Mouse (Mus musculus) cerebellum, adult 11 months (tissue): Measurements from ENCODE around the gene Krtap31-1.
"Not testable (repeated sequence)": the region's sequence is repeated elsewhere in the genome, so short reads cannot be mapped to it uniquely, and the experiment has no call there.

ENCODE experiments used
- DNase-seq: peaks from one replicate; pipeline ENCODE4 v3.0.0; 2022

The Krtap31-1 gene

DNA sequence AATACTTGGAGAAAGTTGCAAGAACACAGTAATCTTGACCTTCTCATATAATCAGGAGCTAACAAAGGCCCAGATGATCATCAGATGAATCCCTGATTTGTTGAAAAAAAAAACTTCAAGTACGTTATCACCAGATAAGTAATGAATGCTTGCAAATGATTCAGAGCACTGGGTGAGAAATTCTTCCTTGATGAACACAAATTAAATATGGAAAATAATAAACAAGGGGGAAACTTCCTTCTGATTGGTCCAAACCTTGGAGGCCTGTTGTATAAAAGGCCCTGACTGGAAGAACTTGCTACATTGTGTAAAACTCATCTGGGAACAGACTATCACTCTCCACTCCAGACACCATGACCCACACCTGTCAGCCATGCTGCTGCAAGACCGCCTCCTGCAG lies at the start of gene Krtap31-1:
TSS of gene Krtap31-1 (plus strand) at position 301 of the 400 bp plus-strand sequence.
- DNase-seq: no peak

GRCm38 (mm10) chr11:99858761-99859160 lies 49.0 kb upstream of the Krtap31-1 start:
- DNase-seq: no peak

- not testable (repeated sequence) for DNase-seq
Measured at GRCm38 (mm10) chr11:99864176-99864575, 43.5 kb upstream of the Krtap31-1 start, which contains the start of gene Gm11559. TSS of gene Gm11559 (plus strand) at chr11:99864476.

- DNase-seq: not testable (repeated sequence)
Measured at GRCm38 (mm10) chr11:99873089-99873488, 34.6 kb upstream of the Krtap31-1 start, which contains the start of gene Krtap9-1. TSS of gene Krtap9-1 (plus strand) at chr11:99873389.

DNA sequence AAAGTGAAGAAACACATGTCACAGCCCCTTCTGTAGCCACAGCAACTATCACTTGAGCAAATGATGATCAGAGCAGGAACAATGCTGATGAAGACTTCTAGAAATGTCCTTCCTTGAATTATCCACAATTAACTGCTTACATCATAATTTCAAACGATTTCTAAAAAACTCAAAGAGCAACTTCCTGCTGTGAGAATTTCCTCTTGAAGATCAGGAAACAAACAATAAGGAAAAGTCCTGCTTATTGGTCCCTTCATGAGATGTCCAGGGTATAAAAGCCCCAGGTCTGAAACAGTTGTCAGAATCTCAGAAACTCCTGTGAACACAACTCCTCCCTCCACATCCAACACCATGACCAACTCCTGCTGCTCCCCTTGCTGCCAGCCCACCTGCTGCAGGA lies 28.8 kb upstream of the Krtap31-1 start, which contains the start of gene Gm11567:
TSS of gene Gm11567 (plus strand) at position 301 of the 400 bp plus-strand sequence.
- not testable (repeated sequence) for DNase-seq

GRCm38 (mm10) chr11:99914451-99914850 lies 6.7 kb downstream of the Krtap31-1 start, which contains the start of gene Gm11565:
TSS of gene Gm11565 (plus strand) at chr11:99914751.
- no peak for DNase-seq

- no peak for DNase-seq
Measured at GRCm38 (mm10) chr11:99935991-99936390, 28.3 kb downstream of the Krtap31-1 start, which contains the start of gene Krtap31-2. TSS of gene Krtap31-2 (plus strand) at chr11:99936291.

DNA sequence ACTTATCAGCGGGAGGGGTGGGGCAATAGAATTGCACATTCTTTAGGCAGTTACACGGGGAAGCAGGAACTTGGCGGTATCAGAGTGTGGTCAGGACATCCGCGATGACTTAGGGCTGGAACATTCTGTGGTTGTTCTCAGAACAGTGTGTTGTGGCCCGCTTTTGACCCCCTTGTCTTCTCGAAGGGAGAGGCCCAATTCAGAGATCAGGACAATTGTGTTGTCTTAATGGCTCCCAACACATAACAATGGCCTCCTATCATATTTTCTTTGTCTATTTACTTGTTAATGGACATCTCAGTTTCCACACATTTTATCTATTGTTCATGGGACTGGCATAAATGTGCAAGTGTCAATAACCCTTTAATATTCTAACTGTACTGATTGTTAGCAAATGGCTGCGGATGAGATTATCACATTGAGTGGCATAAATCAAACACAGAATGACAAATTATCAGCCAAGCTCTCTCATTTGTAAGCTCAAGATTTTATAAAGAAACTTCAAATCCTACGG lies 30.1 kb downstream of the Krtap31-1 start:
- no peak for DNase-seq

DNA sequence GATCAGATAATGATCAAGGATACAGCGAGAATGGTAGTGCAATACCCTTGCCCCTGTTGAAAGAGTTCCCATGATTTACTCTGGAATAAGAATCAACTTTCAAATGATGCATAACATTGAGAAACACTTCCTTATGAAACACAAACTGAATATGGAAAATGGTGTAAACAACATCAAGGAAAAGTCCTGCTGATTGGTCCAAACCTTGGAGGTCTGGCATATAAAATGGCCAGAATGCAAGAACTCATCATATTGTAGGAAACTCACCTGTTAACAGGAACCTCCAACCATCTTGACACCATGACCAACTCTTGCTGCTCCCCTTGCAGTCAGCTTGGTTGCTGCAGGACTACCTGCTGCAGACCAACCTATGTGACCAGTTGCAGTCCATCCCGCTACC lies 40.5 kb downstream of the Krtap31-1 start, which contains the start of gene Krtap9-5:
TSS of gene Krtap9-5 (plus strand) at position 301 of the 400 bp plus-strand sequence.
- DNase-seq: no peak
